Mouse (Mus musculus): Measurements from ENCODE around the gene Ciapin1. TPM values are rescaled to one million over a fixed set of nuclear protein-coding genes. Genes with fewer than 3 reads are reported as not detected.

Gene Ciapin1
- polyA plus RNA-seq, 1 experiment from 2014 or later: 46.6 TPM

DNA sequence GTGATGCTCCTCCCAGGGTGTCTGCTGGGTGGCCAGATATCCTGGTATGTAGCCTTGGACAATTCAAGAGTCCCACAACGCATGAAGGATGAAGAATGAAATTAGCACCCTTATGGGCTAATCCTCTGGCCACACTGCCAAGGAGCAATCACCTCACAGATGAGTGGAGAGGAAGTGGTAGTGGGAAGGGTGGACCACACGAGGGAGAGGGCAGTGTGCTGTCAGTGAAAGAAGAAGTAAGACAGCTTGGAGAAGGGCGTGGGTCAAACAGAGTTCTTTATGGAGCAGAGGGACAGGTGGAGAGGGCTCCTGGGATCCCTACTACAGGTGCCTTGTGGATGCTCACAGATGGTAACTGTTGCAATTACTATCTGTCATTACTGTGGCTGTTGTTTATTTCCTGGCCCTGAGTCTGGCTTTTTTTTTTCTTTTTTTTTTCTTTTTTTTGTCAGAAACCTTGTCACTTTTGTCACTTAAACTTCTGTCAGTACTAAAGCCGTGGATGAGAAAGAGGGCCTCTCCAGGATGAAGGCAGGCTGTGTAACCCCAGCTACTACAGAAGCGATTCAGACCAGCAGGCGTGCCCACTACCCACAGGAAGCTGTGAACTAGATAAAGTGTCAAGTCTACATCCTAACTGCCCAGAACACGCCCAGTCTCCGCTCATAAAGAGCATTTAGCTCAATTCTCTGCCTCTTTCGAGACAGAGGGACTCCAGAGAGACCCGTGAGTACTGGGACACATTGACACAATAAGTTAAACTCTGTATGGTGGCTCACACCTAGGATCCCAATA, 33.4 kb downstream of the Ciapin1 start:
- Histone ChIP-seq H3K27me3 (peaks cover 48% of the 10 kb centered on the region), H3K36me3 (replicated peaks) (no peaks in the 10 kb centered on the region), H3K4me2 (no peak overlapping the region), H3K9ac (no peak overlapping the region), H3K4me3 (replicated peaks) (no peak overlapping the region), H3K4me1 (replicated peaks) (peaks cover 59% of the 10 kb centered on the region), H3K27ac (replicated peaks) (no peak overlapping the region), H3K9me3 (replicated peaks) (no peaks in the 10 kb centered on the region)
- no peak for ATAC-seq (ENCODE audit: insufficient read depth)
- WGBS (ENCODE audit: insufficient replicate concordance): 16% methylated on average over 10 of the region's 10 CpGs

DNA sequence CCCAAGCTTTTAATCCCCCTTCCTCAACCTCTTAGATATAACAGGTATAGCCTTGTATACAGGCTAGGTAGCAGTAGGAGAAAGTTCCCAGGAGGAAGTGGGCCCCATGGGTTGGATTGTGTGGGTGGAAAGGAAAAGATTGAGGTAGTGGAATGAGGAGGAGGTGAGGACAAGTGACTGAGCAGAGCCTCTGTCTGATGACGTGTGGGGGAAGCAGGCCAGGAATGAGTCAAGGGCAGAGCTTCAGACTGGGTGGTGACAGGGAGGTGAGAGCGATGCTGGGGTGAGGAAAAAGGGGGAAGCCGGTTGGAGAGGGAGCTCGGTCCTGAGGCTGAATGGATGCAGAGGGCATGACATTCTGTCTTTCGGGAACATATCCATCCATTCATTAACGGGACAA, 34.6 kb downstream of the Ciapin1 start:
- H3K4me3 ChIP-seq (replicated peaks): no peak overlapping the region
- no peak overlapping the region for H3K9ac ChIP-seq
- peaks cover 48% of the 10 kb centered on the region for H3K27me3 ChIP-seq
- H3K27ac ChIP-seq (replicated peaks): no peak overlapping the region
- H3K9me3 ChIP-seq (replicated peaks): no peaks in the 10 kb centered on the region
- ATAC-seq (ENCODE audit: insufficient read depth): no peak
- H3K36me3 ChIP-seq (replicated peaks): no peaks in the 10 kb centered on the region
- H3K4me2 ChIP-seq: no peak overlapping the region
- WGBS (ENCODE audit: insufficient replicate concordance): 47% methylated on average over 6 of the region's 6 CpGs
- H3K4me1 ChIP-seq (replicated peaks): peaks cover 47% of the 10 kb centered on the region

DNA sequence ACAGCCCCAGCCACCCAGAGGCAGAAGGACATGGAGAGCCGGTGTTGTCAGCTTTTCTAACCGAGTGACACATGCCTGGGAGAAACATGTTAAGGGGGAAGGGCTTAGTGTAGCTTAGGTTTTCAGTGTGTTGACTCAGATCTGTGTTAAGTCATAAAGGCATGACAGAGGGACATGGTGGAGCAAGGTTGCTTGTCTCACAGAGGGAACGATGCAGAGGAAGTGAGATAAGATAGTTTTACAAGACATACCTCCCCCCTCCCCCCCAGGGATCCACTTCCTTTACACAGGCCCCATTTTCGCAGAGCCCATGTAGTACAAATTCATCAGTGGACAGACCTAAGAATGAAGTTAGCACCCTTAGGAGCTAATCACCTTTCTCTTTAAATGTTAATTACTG, 35.8 kb downstream of the Ciapin1 start:
- no peak for ATAC-seq (ENCODE audit: insufficient read depth)
- 13% methylated on average over 4 of the region's 4 CpGs for WGBS (ENCODE audit: insufficient replicate concordance)
- no peak overlapping the region for H3K9ac ChIP-seq
- peaks cover 45% of the 10 kb centered on the region for H3K27me3 ChIP-seq
- no peak overlapping the region for H3K27ac ChIP-seq (replicated peaks)
- no peaks in the 10 kb centered on the region for H3K9me3 ChIP-seq (replicated peaks)
- no peak overlapping the region for H3K4me2 ChIP-seq
- H3K4me3 ChIP-seq (replicated peaks): no peak overlapping the region
- H3K36me3 ChIP-seq (replicated peaks): no peaks in the 10 kb centered on the region
- peaks cover 36% of the 10 kb centered on the region for H3K4me1 ChIP-seq (replicated peaks)

DNA sequence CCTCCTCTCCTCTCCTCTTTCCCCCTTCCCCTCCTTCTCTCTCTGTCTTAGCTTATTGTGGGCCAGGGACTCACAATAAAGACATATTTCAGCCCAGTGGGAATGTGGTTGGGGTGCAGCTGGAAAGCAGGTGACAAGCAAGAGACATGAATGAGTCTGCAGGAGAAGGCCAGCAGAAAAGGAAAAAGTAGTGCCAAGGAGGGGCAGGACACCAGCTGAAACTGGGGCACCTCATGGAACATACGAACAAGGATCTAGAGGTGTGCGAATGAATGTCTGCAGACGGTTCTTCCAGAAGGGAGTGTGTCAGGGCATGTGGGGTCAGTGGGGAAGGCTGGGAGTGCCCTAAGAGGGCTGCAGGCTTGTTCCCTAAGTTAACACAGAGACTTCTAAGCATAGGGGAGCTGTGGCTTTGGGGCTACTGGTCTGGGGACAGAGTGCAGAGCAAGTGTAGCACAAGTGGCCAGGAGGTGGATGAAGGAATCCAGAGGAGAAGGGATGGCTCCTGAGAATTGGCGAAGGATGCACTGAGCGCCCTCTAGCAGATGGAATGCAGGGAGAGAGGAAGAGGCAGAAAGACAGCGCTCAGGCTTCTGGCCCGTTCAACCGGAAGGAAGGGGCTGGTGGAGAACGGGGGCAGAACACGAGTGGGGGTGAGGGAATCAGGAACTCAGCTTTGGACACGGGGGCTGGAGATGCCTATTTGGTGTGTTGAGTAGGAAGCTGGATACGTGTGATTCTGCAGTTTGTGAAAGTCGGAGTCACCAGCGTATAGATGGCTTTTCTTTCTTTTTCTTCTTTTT, 36.7 kb downstream of the Ciapin1 start:
- Histone ChIP-seq H3K9me3 (replicated peaks) (no peaks in the 10 kb centered on the region), H3K27me3 (peaks cover 41% of the 10 kb centered on the region), H3K4me1 (replicated peaks) (peaks cover 36% of the 10 kb centered on the region), H3K4me3 (replicated peaks) (no peak overlapping the region), H3K9ac (no peak overlapping the region), H3K36me3 (replicated peaks) (no peaks in the 10 kb centered on the region), H3K4me2 (no peak overlapping the region), H3K27ac (replicated peaks) (no peak overlapping the region)
- ATAC-seq (ENCODE audit: insufficient read depth): no peak
- 30% methylated on average over 14 of the region's 14 CpGs for WGBS (ENCODE audit: insufficient replicate concordance)

DNA sequence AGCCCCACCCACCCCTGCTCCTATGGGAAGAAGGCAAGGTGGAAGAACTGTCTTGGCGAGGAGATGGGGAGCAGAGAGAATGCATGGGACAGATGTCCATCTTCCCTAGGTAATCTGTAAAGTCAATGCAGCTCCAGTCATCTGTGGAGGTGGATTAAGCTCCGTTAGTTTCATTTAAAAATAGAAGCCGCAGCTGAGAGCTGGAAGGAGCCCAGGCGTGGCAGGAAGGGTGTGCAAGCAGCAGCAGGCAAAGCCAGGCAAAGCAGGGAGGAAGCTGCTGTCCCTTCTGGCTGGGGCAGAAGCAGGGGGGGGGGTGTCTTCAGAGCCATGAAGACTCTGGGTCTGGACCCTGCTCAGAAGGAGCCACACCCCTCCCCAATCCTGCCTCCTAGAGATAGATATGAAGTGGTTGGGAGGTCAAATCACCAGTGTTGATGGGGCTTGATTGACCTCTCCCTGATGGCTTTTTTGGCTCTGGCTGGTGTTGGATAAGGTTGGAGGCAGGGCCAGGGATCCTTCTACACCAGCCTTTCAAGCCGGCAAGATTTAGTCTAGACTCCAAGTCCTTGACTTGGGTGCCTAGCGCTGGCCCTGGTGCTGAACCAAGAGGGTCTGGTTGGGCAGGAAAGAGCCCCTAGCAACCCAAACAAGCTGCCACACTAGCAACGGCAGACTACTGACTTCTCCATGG, 37.7 kb downstream of the Ciapin1 start:
- Histone ChIP-seq H3K27ac (replicated peaks) (no peak overlapping the region), H3K4me1 (replicated peaks) (peaks cover 36% of the 10 kb centered on the region), H3K9ac (no peak overlapping the region), H3K36me3 (replicated peaks) (no peaks in the 10 kb centered on the region), H3K4me2 (no peak overlapping the region), H3K27me3 (peaks cover 32% of the 10 kb centered on the region), H3K4me3 (replicated peaks) (no peak overlapping the region), H3K9me3 (replicated peaks) (no peaks in the 10 kb centered on the region)
- ATAC-seq (ENCODE audit: insufficient read depth): no peak
- WGBS (ENCODE audit: insufficient replicate concordance): 33% methylated on average over 7 of the region's 7 CpGs

DNA sequence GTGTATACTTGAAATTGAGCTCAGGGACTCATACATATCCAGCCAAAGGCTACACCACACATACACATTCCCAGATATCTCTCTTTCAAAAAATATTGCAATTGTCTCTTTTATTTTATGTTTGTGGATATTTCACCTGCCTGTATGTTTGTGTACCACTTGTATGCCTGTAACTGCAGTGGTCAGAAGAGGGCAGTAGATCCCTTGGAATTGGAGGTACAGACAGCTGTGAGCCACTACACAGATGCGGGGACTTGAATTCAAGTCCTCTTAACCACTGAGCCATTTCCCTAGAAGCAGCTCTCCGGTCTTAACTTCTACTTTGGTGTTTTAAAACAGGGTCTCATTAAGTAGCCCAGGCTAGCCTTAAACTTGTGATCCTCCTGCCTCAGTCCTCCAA, 43.4 kb downstream of the Ciapin1 start:
- 80% methylated on average over 2 of the region's 2 CpGs for WGBS (ENCODE audit: insufficient replicate concordance)
- peak; percentile 75 for ATAC-seq (ENCODE audit: insufficient read depth)
- H3K9me3 ChIP-seq (replicated peaks): no peaks in the 10 kb centered on the region
- no peaks in the 10 kb centered on the region for H3K36me3 ChIP-seq (replicated peaks)
- H3K27me3 ChIP-seq: peaks cover 34% of the 10 kb centered on the region
- no peak overlapping the region for H3K9ac ChIP-seq
- no peak overlapping the region for H3K4me3 ChIP-seq (replicated peaks)
- H3K4me2 ChIP-seq: no peak overlapping the region
- H3K27ac ChIP-seq (replicated peaks): no peak overlapping the region
- H3K4me1 ChIP-seq (replicated peaks): peaks cover 26% of the 10 kb centered on the region

DNA sequence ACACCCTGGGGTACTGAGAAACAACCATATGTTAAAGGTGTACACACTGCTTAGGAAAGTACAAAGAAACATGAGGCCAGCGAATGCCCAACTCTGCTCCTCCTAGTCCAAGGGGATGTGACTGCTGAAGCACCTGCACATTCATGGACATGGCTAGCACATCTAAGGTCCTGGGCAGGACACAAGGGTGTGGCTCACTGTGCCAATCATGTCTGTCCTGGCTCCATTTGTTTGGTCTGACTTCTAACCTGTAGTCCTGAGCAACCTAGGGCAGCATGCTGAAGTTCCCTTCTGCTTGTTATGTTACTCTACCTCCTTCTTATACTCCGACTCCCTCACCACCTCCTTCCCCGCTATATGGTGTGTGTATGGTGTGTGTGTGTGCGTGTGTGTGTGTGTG, 43.8 kb downstream of the Ciapin1 start:
- Histone ChIP-seq H3K4me2 (no peak overlapping the region), H3K4me1 (replicated peaks) (peaks cover 31% of the 10 kb centered on the region), H3K27me3 (peaks cover 38% of the 10 kb centered on the region), H3K4me3 (replicated peaks) (no peak overlapping the region), H3K36me3 (replicated peaks) (no peaks in the 10 kb centered on the region), H3K27ac (replicated peaks) (no peak overlapping the region), H3K9me3 (replicated peaks) (no peaks in the 10 kb centered on the region), H3K9ac (no peak overlapping the region)
- peak; percentile 73; the same call in 1 of the 2 replicates for ATAC-seq (ENCODE audit: insufficient read depth)
- WGBS (ENCODE audit: insufficient replicate concordance): 79% methylated on average over 4 of the region's 4 CpGs

DNA sequence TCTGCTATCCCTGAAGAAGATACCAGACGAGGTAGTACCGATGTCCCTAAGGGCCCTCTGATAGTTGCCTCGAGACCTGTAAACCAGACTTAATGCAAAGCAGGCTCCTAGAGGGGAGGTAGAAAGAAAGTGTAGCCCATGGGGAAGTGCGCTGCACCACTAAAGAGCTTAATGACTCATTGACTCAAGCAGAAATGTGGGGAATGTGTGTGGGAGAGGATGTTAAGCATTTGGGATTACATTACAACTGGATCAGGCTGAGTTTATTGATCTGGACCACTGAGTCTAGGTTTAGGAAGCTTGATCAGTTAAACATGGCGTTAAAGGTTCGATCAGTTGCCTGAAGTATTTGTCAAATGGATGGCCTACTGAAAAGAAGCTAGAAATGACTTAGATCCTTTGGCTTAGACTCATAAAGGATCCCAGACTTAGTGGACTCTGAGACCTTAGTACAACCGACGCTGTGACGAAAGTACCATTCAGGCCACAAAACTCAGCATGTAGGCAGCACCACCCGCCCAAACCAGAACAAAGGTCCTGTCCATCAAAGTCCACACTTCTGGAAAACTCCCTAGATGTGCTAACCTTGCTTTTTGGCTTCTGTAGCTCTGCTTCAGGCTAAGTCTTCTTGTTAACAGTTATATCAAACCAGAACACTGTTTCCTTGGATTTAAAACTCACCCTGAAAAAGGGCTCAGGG, 48.8 kb downstream of the Ciapin1 start:
- H3K36me3 ChIP-seq (replicated peaks): no peaks in the 10 kb centered on the region
- H3K27me3 ChIP-seq: peaks cover 50% of the 10 kb centered on the region
- ATAC-seq (ENCODE audit: insufficient read depth): no peak
- no peak overlapping the region for H3K4me3 ChIP-seq (replicated peaks)
- H3K4me1 ChIP-seq (replicated peaks): peaks cover 69% of the 10 kb centered on the region
- H3K9ac ChIP-seq: no peak overlapping the region
- no peaks in the 10 kb centered on the region for H3K9me3 ChIP-seq (replicated peaks)
- 75% methylated on average over 10 of the region's 10 CpGs for WGBS (ENCODE audit: insufficient replicate concordance)
- H3K27ac ChIP-seq (replicated peaks): peak overlapping the region; percentile 98
- no peak overlapping the region for H3K4me2 ChIP-seq

DNA sequence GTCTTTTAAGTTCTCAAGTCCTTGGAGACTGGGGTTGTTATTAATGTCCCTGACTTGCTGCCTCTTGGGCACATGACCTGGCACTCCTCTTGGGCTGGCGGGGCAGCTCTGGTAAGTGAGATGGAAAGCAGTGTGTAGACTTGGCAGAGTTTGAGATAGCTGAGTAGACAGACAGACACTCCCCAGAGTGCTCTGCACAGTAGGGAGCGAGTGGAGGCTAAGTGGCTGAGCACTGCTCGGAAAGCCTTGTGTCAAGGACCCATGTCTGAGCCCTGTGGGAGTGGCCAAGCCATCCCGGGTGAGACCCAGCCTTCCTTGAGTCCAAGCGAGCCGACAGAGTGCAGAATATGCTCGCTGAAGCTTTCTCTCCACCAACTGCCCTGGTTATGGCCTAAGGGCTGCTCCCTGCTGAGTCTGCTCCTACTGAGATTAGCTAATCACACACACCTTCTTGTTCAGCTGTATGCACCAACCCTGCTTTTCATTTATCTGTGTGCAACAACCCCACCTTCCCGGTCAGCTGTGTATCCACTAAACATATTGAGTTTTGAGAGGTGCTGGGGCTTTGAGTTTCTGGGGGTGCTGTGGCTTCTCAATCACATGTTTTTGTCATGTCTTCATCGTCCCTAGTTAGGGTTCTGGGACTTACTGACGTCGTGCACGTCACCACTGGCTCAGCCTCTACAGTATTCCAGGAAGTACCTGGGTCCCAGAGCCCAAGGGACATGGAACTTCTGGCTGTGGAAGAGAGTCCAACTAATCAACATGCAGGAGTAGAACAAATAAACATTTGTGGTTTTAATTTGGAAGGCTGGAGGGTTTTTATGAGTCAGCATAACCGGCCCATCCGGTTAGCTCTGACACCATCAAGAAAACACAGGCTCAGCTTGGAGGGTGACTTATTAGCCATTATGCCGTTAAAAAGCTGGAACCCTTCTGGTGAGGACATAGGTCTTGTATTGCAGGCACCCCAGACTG, 50.3 kb downstream of the Ciapin1 start:
- Histone ChIP-seq H3K4me2 (peak overlapping the region; percentile 61), H3K36me3 (replicated peaks) (no peaks in the 10 kb centered on the region), H3K27me3 (peaks cover 43% of the 10 kb centered on the region), H3K27ac (replicated peaks) (peak overlapping the region; percentile 98), H3K4me3 (replicated peaks) (peak overlapping the region; percentile 17; the same call in 1 of the 2 replicates), H3K4me1 (replicated peaks) (peaks cover 62% of the 10 kb centered on the region), H3K9me3 (replicated peaks) (no peaks in the 10 kb centered on the region), H3K9ac (peak overlapping the region; percentile 45)
- ATAC-seq (ENCODE audit: insufficient read depth): peak; percentile 98
- WGBS (ENCODE audit: insufficient replicate concordance): 30% methylated on average over 15 of the region's 15 CpGs

Measured in liver, embryonic 15.5 days (tissue).